ENCODE assay signal across 25 mouse cellular contexts in the genomic region with DNA sequence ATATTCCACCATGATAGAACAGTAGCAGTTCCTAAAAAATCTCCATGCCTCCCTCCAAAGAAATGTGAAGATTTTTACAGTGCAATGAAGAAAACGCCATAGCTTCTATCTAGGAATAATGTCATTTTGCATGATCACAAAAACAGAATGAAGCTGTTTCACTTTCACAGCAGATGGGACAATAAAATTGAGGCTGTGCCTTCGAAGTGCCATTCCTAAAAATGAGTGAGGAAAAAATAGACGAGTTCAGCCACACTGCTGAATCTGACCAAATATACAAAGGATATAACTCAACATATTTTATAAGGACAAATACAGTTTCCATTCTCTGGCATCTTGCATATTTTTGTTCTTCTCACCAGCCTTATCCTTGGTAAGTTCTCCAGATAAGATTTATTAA.
"Had no signal": no experiment of that assay in that cellular context is flagged by ENCODE, and none has a peak within 500 bp of the region (broad histone marks: within the 10 kb centered on the region; RNA-seq: fewer than 3 reads in every experiment).

No protein-coding gene starts in this region.

- H3K36me3 ChIP-seq: heart, embryonic 13.5 days; heart, embryonic 15.5 days; hindbrain, embryonic 13.5 days; hindbrain, embryonic 15.5 days; kidney, embryonic 15.5 days; limb, embryonic 13.5 days; limb, embryonic 15.5 days; liver, embryonic 12.5 days had no signal

- H3K9me3 ChIP-seq: heart, embryonic 13.5 days; heart, embryonic 15.5 days; hindbrain, embryonic 13.5 days; hindbrain, embryonic 15.5 days; kidney, embryonic 15.5 days; limb, embryonic 13.5 days; limb, embryonic 15.5 days; liver, embryonic 12.5 days had no signal

- H3K27me3 ChIP-seq: heart, embryonic 13.5 days; heart, embryonic 15.5 days; hindbrain, embryonic 13.5 days; hindbrain, embryonic 15.5 days; kidney, embryonic 15.5 days; limb, embryonic 13.5 days; limb, embryonic 15.5 days; liver, embryonic 12.5 days had no signal

- H3K27ac ChIP-seq: heart, adult 2 months; heart, embryonic 13.5 days; heart, embryonic 15.5 days; hindbrain, embryonic 13.5 days; hindbrain, embryonic 15.5 days; hindbrain, postnatal 0 days; kidney, embryonic 15.5 days; kidney, postnatal 0 days; limb, embryonic 13.5 days; limb, embryonic 15.5 days; liver, embryonic 12.5 days; liver, embryonic 14.5 days had no signal

- DNase-seq: gastrocnemius, postnatal 14 days; gastrocnemius, postnatal 36 days; heart, adult 11 months; heart, adult 2 months; heart, postnatal 14 days; heart, postnatal 36 days; kidney, adult 11 months; kidney, adult 2 months; kidney, adult 9 months; kidney, postnatal 14 days; kidney, postnatal 36 days; left cerebral cortex, postnatal 4 days had no signal

- H3K4me1 ChIP-seq: heart, embryonic 13.5 days; heart, embryonic 15.5 days; hindbrain, embryonic 13.5 days; hindbrain, embryonic 15.5 days; kidney, embryonic 15.5 days; limb, embryonic 13.5 days; limb, embryonic 15.5 days; liver, embryonic 12.5 days had no signal

- H3K4me3 ChIP-seq: heart, adult 2 months; heart, embryonic 13.5 days; heart, embryonic 15.5 days; hindbrain, embryonic 13.5 days; hindbrain, embryonic 15.5 days; kidney, embryonic 15.5 days; limb, embryonic 13.5 days; limb, embryonic 15.5 days; liver, embryonic 12.5 days had no signal

- ATAC-seq: hindbrain, postnatal 0 days; intestine, embryonic 16.5 days; liver, embryonic 12.5 days had no signal

- H3K4me2 ChIP-seq: heart, embryonic 11.5 days; heart, embryonic 13.5 days; heart, embryonic 15.5 days; hindbrain, embryonic 13.5 days; hindbrain, embryonic 15.5 days; kidney, embryonic 15.5 days; limb, embryonic 13.5 days; limb, embryonic 15.5 days; liver, embryonic 12.5 days had no signal

- H3K9ac ChIP-seq: heart, embryonic 13.5 days; heart, embryonic 15.5 days; hindbrain, embryonic 13.5 days; hindbrain, embryonic 15.5 days; kidney, embryonic 15.5 days; limb, embryonic 13.5 days; limb, embryonic 15.5 days; liver, embryonic 12.5 days; liver, embryonic 14.5 days had no signal
